Mouse (Mus musculus) MEL (cell line): ENCODE data around the gene 6430548M08Rik. TPM values are rescaled to one million over a fixed set of nuclear protein-coding genes. Genes with fewer than 3 reads are reported as not detected.

ENCODE experiments used
- DNase-seq: peaks from one replicate; pipeline ENCODE4 v3.0.0; 2011; ENCODE audit warnings: low read depth, low spot score
- H3K27ac ChIP-seq: 2 replicates; pipeline ENCODE4 v1.5.1; 2012; ENCODE audit warnings: low read depth, mild to moderate bottlenecking, control low read depth, low read length, moderate library complexity; ENCODE audit not compliant: control insufficient read depth
- H3K27me3 ChIP-seq, 2 experiments: fragments of 150-350 bp in 1 of 2; sonication (generic) in 1 of 2; 2 replicates each; pipeline ENCODE4 v1.6.1; 2012; ENCODE audit warnings: low read length in 2 of 2, mild to moderate bottlenecking in 2 of 2, improper control_type of control experiment in 1 of 2, moderate library complexity in 1 of 2; ENCODE audit not compliant: insufficient read depth in 2 of 2, control insufficient read depth in 1 of 2
- H3K36me3 ChIP-seq, 2 experiments: 2 replicates each; pipeline ENCODE4 v1.6.1; 2012 to 2014; ENCODE audit warnings: low read length in 2 of 2, improper control_type of control experiment in 1 of 2, inconsistent platforms in 1 of 2, mild to moderate bottlenecking in 1 of 2; ENCODE audit not compliant: insufficient read depth in 2 of 2, control insufficient read depth in 1 of 2
- H3K4me1 ChIP-seq, 2 experiments: fragments of 150-350 bp in 1 of 2; sonication (generic) in 1 of 2; 2 replicates each; pipeline ENCODE4 v1.6.1; 2012; ENCODE audit warnings: low read length in 2 of 2, improper control_type of control experiment in 1 of 2, mild to moderate bottlenecking in 1 of 2; ENCODE audit not compliant: insufficient read depth in 2 of 2, control insufficient read depth in 1 of 2
- H3K4me3 ChIP-seq, 2 experiments: fragments of 150-350 bp in 1 of 2; sonication (generic) in 1 of 2; 2 replicates each; pipeline ENCODE4 v1.5.1; 2012; ENCODE audit warnings: low read depth in 2 of 2, low read length in 2 of 2, mild to moderate bottlenecking in 2 of 2, moderate library complexity in 2 of 2, control low read depth in 1 of 2, improper control_type of control experiment in 1 of 2; ENCODE audit not compliant: control insufficient read depth in 1 of 2, insufficient read depth in 1 of 2
- H3K79me2 ChIP-seq: 2 replicates; pipeline ENCODE4 v1.6.1; 2012; ENCODE audit warnings: mild to moderate bottlenecking, low read length, moderate library complexity; ENCODE audit not compliant: control insufficient read depth, poor library complexity, insufficient read depth
- H3K9ac ChIP-seq: 2 replicates; pipeline ENCODE4 v1.6.1; 2012; ENCODE audit warnings: low read depth, mild to moderate bottlenecking, control low read depth, low read length, moderate library complexity; ENCODE audit not compliant: control insufficient read depth, poor library complexity, severe bottlenecking
- H3K9me3 ChIP-seq: fragments of 150-350 bp; sonication (generic); replicated peaks from 2 replicates; pipeline ENCODE4 v1.6.1; 2012; ENCODE audit warnings: mild to moderate bottlenecking, low read length, improper control_type of control experiment, moderate library complexity; ENCODE audit not compliant: insufficient read depth
- BHLHE40 ChIP-seq: IDR thresholded peaks from 2 replicates; pipeline ENCODE4 v1.6.1; 2012; ENCODE audit warnings: low read depth, mild to moderate bottlenecking, inconsistent platforms, low read length, improper control_type of control experiment, borderline replicate concordance
- CHD1 ChIP-seq: IDR thresholded peaks from 2 replicates; pipeline ENCODE4 v1.6.1; 2012; ENCODE audit warnings: low read depth, mild to moderate bottlenecking, inconsistent platforms, low read length, improper control_type of control experiment
- CHD2 ChIP-seq: IDR thresholded peaks from 2 replicates; pipeline ENCODE4 v1.6.1; 2011; ENCODE audit warnings: low read length, improper control_type of control experiment
- E2F4 ChIP-seq: IDR thresholded peaks from 2 replicates; pipeline ENCODE4 v1.6.1; 2011; ENCODE audit warnings: low read depth, low read length, improper control_type of control experiment, borderline replicate concordance
- ELF1 ChIP-seq: IDR thresholded peaks from 2 replicates; pipeline ENCODE4 v1.6.1; 2014; ENCODE audit warnings: low read depth, mild to moderate bottlenecking, inconsistent platforms, low read length, improper control_type of control experiment, moderate library complexity
- EP300 ChIP-seq, 2 experiments: IDR thresholded peaks; 2 replicates each; pipeline ENCODE4 v1.6.1; 2011; ENCODE audit warnings: improper control_type of control experiment in 2 of 2, low read length in 2 of 2, low read depth in 1 of 2, mild to moderate bottlenecking in 1 of 2
- KAT2A ChIP-seq: conservative IDR thresholded peaks from 2 replicates; pipeline ENCODE4 v1.6.1; 2012; ENCODE audit warnings: low read depth, low read length, improper control_type of control experiment, inconsistent platforms
- MAX ChIP-seq: IDR thresholded peaks from 2 replicates; pipeline ENCODE4 v1.6.1; 2011; ENCODE audit warnings: low read length, improper control_type of control experiment
- MEF2A ChIP-seq: IDR thresholded peaks from 2 replicates; pipeline ENCODE4 v1.6.1; 2014; ENCODE audit warnings: low read depth, mild to moderate bottlenecking, inconsistent platforms, low read length, improper control_type of control experiment; ENCODE audit not compliant: poor library complexity, insufficient replicate concordance, severe bottlenecking; ENCODE audit errors: extremely low read depth
- MYB ChIP-seq: IDR thresholded peaks from 2 replicates; pipeline ENCODE4 v1.6.1; 2011; ENCODE audit warnings: mild to moderate bottlenecking, low read depth, low read length, improper control_type of control experiment
- MYC ChIP-seq: IDR thresholded peaks from 2 replicates; pipeline ENCODE4 v1.6.1; 2011; ENCODE audit warnings: low read depth, mild to moderate bottlenecking, low read length, improper control_type of control experiment, moderate library complexity
- NRF1 ChIP-seq: IDR thresholded peaks from 2 replicates; pipeline ENCODE4 v1.6.1; 2014; ENCODE audit warnings: low read depth, mild to moderate bottlenecking, inconsistent platforms, low read length, improper control_type of control experiment, moderate library complexity; ENCODE audit not compliant: poor library complexity, insufficient read depth, severe bottlenecking
- POLR2AphosphoS2 ChIP-seq: IDR thresholded peaks from 2 replicates; pipeline ENCODE4 v1.6.1; 2011; ENCODE audit warnings: low read length, improper control_type of control experiment
- RCOR1 ChIP-seq: IDR thresholded peaks from 2 replicates; pipeline ENCODE4 v1.6.1; 2012; ENCODE audit warnings: low read depth, mild to moderate bottlenecking, inconsistent platforms, low read length, improper control_type of control experiment
- SIN3A ChIP-seq: IDR thresholded peaks from 2 replicates; pipeline ENCODE4 v1.6.1; 2012; ENCODE audit warnings: low read length, improper control_type of control experiment, inconsistent platforms
- SMC3 ChIP-seq: IDR thresholded peaks from 2 replicates; pipeline ENCODE4 v1.6.1; 2011; ENCODE audit warnings: low read depth, low read length, improper control_type of control experiment
- TCF12 ChIP-seq: IDR thresholded peaks from 2 replicates; pipeline ENCODE4 v1.6.1; 2014; ENCODE audit warnings: low read depth, mild to moderate bottlenecking, inconsistent platforms, low read length, improper control_type of control experiment, moderate library complexity
- USF1 ChIP-seq: IDR thresholded peaks from 2 replicates; pipeline ENCODE4 v1.6.1; 2014; ENCODE audit warnings: low read depth, mild to moderate bottlenecking, inconsistent platforms, low read length, improper control_type of control experiment, moderate library complexity
- polyA plus RNA-seq, 2 experiments: library from polyadenylated mRNA; stranded (reverse) in 1 of 2; unstranded in 1 of 2; fragments of >175 nt in 1 of 2; fragments of >200 nt in 1 of 2; gene quantifications; 2 replicates each; pipeline versions ENCODE4 v1.2.1 to v1.2.4; 2012; ENCODE audit warnings: low replicate concordance in 2 of 2, low read depth in 1 of 2; ENCODE audit not compliant: insufficient read length in 2 of 2, insufficient read depth in 1 of 2, missing spikeins in 1 of 2
- total RNA-seq: library from RNA; depleted of rRNA; stranded (reverse); fragments of 300-350 nt; gene quantifications from 2 replicates; pipeline ENCODE4 v1.2.3, GENCODE M21; 2012

6430548M08Rik gene
- total and polyA plus RNA-seq, 3 experiments = 0.96 to 1.9 TPM; not detected in 1

- Histone ChIP-seq H3K79me2 (no peaks in the 10 kb centered on the region), H3K4me3 (no peak overlapping the region), H3K36me3 (no peaks in the 10 kb centered on the region), H3K27me3 (no peaks in the 10 kb centered on the region), H3K9me3 (no peaks in the 10 kb centered on the region), H3K9ac (no peak overlapping the region), H3K4me1 (no peaks in the 10 kb centered on the region), H3K27ac (no peak overlapping the region)
- TF ChIP-seq MEF2A (no peak), MYB (no peak), TCF12 (no peak), EP300 (IDR thresholded peaks at IDR 0.05; ENCODE audit: low read depth in 1 of 2, low read length in 2 of 2) (no peak), KAT2A (no peak)
- no peak for DNase-seq
Observed at GRCm38 (mm10) chr8:120186454-120186853, 72.5 kb downstream of the 6430548M08Rik start.

GRCm38 (mm10) chr8:120188510-120188909 is 74.6 kb downstream of the 6430548M08Rik start:
- no peak for DNase-seq
- H3K4me3 ChIP-seq = no peak overlapping the region
- H3K27me3 ChIP-seq = no peaks in the 10 kb centered on the region
- H3K4me1 ChIP-seq = no peaks in the 10 kb centered on the region
- H3K27ac ChIP-seq = no peak overlapping the region
- no peaks in the 10 kb centered on the region for H3K36me3 ChIP-seq
- TF ChIP-seq SIN3A (no peak), E2F4 (no peak), POLR2AphosphoS2 (no peak), SMC3 (no peak)
- H3K9ac ChIP-seq = no peak overlapping the region
- H3K79me2 ChIP-seq = no peaks in the 10 kb centered on the region
- H3K9me3 ChIP-seq = no peaks in the 10 kb centered on the region

- Histone ChIP-seq H3K27me3 (no peaks in the 10 kb centered on the region), H3K27ac (no peak overlapping the region), H3K36me3 (no peaks in the 10 kb centered on the region)
- DNase-seq = no peak
- TF ChIP-seq SMC3 (no peak), CHD1 (no peak), NRF1 (no peak), ELF1 (no peak), MYC (no peak), RCOR1 (no peak), BHLHE40 (no peak), MAX (no peak), USF1 (no peak), CHD2 (no peak), E2F4 (no peak)
- TF ChIP-seq, all 39 proteins: peak for 0
- no peaks in the 10 kb centered on the region for H3K79me2 ChIP-seq
- no peak overlapping the region for H3K4me3 ChIP-seq
- no peak overlapping the region for H3K9ac ChIP-seq
- H3K9me3 ChIP-seq = no peaks in the 10 kb centered on the region
- H3K4me1 ChIP-seq = no peaks in the 10 kb centered on the region
Observed at GRCm38 (mm10) chr8:120189440-120189839, 75.5 kb downstream of the 6430548M08Rik start.
